Mouse (Mus musculus) cerebellum, adult 18-20 months (tissue): ENCODE results near the gene Dcps.

ENCODE experiments used
- DNase-seq, 2 experiments: peaks; one replicate each; pipeline ENCODE4 v3.0.0; 2021

Dcps gene

DNA sequence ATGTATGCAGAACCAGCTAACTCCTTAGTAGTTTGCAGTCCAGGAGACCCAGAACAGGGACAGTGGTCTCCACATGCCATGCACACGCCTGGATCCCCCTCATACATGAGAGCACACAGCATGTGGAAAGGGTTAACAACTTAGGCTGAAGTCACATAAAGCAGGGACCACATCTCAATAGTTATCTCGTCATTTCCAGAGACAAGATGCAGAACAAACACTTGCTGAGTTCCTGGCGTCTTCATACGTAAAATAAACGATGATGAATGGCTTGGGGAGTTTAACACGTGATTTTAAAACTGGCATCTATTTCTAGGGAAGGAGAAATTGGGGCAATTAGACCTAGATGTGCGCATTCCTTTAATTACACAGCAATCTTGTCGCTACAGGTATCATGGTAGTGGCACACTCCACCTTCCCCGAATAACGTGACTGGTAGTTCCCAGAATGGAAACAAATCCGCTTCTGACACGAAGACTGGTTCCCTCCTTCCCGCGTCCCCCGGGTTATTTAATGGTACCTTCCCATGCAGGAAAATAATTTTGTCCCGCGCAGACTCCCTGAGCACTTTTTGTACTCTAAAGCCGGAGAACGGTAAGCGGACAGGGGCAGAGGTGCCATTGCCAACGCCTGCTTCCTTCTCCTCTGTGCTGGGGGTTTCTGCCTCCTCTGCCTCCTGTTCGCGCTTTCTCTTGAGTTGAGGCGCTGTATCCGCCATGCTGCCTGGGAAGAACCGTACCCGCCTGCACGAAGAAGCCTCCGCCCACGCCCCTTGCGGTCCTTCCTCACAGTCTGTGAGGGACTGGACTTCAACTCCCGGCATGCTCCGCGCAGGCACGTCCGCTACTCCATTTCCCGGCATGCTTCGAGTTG lies at the start of gene Dcps:
Dcps (minus strand) TSS at position 811 of the 873 bp plus-strand sequence.
- peak; percentile 95 to 98 for DNase-seq

DNA sequence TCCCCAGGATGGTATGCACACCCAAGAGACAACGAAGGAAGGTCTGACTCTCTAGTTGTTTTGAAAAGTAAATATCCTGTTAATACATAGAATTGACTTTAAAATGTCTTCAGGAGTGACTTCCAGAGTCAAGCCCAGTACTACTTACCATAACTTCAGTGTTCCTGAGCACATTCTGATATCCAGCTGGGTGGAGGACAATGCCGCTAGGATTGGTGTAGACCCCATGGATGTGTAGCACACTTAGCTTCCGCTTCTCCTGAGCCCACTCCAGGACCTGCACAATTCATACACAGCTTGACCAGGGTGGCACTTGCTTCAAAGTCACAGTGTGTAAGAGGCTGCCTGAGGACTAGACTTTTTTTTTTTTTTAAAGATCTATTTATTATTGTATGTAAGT lies 47.6 kb upstream of the Dcps start:
- DNase-seq = no peak

DNA sequence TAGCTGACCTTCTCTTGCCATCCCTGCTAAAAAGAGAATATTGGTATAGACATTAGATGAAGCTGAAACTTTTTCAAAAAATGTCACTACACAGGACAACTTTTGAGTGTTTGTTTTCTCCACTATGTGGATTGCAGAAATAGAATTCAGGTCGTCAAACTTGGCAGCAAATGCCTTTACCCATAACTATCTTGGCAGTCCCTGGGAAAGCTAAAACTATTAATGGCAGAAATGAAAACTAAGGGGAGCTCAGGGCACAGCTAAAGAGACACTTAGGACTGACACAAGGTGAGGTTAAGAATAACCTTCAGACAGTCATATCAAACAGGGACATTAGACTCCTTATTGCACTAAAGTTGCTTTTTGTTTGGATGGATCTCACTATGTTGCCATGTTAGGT lies 42.1 kb upstream of the Dcps start:
- DNase-seq = no peak

DNA sequence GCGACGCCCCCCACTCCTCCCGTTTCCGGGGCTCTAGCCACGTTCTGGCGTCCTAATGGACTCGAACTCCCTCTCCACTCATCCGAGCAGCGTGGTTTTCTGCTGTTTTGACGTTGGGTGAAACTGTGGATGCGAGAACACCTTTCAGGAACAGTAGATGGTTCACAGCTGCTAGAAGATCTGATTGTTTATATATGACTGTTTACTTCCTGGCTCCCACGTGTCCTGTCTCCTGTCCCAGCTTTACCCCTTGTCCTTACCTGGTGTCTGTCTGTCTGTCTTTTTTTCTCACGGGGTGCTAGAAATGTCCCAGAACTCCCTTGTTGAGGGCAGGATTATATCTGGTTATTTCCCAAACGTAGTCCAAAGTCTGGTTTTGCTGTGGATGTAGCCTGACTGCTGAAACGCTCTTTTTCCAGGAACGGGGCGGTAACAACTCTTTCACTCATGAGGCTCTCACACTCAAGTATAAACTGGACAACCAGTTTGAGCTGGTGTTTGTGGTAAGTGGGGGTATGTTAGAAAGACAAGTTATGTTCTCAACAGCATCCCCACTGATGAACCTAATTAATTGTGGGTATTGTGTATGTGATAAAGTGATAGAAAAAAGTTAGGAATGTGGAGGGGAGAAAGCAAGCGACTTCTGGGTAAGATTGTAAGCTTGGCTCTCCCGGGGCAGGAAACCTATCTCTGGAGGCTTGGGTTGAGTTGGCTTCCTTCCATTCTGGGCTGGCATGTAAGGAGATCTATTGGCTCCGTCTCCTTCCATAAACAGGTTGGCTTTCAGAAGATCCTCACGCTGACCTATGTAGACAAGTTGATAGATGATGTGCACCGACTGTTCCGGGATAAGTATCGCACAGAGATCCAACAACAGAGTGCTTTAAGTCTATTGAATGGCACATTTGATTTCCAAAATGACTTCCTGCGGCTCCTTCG lies 36.0 kb upstream of the Dcps start:
- DNase-seq = peak in 1 of 2 experiments; percentile 16

DNA sequence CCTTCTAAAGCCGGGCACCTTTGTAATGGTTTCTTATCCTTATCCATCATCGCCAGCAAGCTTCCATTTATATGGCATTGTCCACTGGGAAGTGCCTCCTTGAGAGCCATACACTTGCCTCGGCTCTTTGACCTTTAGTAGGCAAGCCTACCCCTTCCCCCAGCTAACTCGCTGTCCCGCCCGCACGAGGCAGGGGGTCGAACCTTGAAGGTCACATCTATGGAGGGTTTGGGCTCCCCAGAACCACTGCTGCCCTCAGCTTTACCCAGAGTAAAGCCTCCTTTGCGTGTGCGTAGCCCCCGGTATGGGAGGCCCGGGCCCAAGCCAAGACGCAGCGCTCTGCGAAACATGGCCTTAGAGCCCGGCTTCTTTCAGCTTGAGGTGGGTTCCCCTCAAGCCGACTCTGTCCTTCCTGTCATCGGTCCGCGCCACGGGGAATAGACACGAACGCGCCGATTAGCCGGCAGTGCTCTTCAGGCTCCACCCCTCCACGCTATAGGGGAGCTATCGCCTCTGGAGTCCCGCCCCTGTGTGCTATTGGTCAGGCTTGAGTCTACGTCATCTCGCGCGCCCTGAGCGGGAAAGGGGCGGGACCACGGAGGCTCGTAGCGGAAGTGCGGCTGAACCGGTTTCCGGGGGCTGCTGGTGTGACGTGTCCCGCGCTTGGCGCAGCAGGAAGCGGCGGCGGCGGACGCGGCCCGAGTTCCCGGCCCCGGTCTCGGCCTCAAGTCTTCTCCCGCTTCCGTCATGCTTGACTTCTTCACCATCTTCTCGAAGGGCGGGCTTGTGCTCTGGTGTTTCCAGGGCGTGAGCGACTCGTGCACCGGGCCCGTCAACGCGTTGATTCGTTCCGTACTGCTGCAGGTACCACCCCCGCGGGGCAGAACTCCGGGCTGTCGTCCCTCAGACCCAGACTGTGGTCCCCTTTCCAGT lies 34.9 kb upstream of the Dcps start, which contains the start of gene Foxred1:
Foxred1 (minus strand) TSS at position 514 of the 933 bp plus-strand sequence.
- DNase-seq = peak; percentile 99

DNA sequence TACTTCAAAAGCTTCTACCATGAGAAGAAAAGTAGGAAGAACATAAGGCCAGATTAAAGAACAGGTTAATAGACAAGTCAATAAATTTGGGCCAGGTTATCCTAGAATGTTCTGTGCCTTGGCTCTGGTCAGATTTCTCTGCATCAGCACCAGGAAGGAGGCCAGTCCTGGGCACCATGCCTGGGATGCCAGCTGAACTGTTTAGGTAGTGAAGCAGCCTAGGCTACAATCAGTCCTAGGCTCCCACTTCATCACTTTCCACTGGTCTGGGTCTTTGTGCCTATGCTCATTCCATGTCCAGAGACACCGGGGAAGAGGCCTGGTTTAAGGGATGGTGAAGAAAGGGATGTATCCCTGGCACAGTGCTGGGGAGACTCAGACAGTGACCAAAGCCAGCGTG lies 28.6 kb upstream of the Dcps start:
- DNase-seq = no peak

DNA sequence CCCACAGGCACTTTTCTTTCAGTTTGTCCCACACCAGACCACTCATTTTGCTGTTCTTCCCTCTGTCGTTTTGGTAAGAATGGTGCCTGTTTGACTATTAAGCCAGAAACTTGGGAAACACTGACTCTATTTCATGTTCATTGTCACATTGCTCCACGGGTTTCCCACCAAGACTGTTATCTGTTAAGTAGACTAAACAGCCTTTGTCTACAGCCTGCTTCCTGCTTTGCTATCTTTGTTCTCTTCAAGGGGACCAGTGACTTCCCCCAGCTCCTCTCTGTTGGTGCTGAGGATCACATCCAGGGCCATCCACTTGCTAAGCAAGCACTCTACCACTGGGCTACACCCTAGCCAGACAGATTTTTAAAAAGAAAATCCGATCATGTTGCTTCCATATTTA lies 27.7 kb upstream of the Dcps start:
- DNase-seq = no peak

DNA sequence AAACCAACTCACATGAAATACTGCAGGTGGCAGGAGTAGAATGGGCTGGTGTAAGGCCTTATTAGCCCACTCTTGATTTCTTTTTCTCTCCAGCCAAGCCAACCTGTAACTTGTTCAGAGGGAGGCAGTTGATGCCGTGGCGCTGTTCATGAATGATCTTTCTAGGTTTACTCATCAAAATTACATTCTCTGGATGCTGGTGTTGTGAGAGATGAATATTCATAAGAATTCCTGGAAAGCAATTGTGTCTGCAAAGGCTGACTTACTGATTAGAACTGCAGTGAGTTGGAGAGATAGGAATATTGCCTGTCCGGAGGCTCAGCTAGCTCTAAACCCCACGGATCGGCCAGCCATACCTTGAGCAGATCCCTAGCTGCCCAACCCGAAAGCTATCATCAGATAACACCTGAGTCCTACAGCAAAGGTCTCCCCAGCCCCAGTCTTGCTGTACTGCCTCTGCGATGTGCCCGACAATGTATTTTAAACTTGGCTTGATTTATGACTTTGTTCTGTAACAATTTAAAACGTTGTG lies 24.7 kb upstream of the Dcps start:
- DNase-seq = no peak

DNA sequence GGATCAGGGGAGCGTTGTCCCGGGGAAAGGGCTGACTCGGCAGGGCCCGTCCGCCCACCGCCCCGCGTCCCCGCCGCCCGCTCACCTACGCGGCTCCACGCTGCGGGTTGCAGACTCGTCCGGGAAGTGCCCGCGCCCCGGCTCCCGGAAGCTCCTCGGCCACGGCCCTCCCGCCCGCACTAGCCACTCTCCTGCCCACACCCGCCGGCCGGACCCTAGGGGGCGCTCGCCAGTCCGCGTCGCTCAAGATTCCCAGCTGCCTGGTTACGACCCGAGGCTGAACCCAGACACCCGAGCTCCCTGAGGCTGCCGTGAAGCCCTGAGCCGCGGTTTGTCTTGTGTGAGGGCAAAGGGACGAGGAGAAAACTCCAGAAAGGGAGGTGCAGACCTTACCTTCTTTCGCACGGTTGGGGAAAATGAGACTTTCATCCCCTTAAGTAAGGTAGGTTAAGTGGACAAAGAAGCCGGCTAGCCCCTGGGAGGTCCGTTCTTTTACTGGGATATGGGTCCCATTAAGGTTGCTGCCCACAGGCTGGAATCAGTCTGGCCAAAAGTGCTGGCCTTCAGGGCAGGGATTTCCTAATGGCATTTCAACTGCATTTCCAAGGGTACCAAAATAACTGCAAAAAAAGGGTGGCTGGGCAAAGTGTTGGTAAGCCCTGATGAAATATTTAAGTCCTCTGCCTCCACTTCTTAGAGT lies 24.1 kb upstream of the Dcps start, which contains the start of the genes Srpr and Tirap:
Srpr (plus strand) TSS at position 404 of the 700 bp plus-strand sequence.
Tirap (minus strand) TSS at position 520 of the 700 bp plus-strand sequence.
- peak; percentile 92 to 95 for DNase-seq

DNA sequence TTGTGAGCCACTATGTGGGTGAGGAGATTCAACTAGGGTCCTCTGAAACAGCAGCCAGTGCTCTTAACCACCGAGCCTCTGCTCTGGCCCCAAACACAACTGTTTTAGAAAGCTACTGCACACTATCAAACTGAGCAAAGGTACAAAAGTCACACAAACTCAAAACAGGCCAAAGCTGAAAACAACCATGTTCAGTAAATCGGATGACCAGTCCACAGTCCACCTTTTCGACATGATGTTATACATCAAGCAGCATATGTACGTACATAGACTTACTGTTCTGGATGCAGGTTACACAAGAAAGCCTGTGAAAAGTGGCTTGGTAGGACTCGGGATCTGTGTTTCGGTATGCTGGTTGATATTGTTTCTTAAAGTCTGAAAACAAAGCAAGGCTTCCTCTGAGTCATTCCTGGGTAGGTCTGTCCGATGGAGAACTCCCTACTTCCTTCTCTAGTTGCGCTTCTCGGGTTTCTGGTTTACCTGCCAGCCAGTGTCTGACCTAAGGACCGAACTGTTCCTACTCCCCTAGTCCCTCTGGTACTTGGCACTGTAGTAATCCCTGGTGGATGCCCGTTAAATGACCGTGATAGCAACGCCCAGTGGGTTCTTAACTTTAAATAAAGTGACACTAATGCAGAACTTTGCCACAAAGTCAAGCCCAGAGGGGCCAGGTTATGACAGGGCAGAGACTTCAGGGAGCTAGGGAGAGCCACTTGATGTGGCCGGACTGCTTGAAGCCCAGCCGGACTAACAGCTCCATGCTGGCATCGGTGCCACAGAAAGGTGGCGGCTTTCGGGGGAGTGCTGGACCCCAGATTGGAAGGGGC lies 23.3 kb upstream of the Dcps start:
- DNase-seq = no peak

DNA sequence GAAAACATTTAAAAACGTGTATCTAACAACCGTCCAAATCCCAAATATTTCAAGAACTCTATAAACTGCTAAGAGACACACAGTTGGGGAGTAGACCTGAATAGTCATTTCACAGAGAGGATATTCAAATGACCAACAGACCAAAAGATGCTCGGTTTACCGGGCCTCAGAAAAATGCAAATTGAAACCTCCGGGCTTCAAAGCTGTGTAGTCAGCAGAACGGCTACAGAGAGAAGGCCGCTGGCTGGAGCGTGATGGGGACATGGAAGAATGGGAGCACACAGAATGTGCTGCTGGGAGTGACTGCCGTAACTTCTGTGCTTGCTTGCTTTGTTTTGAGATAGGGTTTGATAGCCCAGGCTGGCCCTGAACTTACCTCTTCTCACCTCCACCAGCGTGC lies 22.5 kb upstream of the Dcps start:
- DNase-seq = no peak

DNA sequence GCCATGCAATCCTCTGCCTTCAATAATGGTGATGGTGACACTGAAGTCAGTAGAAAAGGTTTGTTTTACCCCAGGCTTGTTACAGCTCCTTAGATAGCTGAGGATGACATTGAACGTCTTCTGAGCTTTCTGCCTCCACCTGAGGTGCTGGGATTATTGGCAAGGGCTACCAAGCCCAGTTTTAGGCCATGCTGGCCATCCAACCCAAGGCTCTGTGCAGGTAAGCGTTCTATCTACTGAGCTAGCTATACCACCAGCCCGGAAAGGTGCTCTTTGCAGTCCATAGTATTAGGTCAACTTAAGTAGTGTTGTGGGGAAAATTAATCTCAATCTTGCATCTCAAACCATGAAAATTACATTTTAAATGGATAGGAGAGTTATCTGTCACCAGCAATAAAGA lies 21.8 kb upstream of the Dcps start:
- no peak for DNase-seq

DNA sequence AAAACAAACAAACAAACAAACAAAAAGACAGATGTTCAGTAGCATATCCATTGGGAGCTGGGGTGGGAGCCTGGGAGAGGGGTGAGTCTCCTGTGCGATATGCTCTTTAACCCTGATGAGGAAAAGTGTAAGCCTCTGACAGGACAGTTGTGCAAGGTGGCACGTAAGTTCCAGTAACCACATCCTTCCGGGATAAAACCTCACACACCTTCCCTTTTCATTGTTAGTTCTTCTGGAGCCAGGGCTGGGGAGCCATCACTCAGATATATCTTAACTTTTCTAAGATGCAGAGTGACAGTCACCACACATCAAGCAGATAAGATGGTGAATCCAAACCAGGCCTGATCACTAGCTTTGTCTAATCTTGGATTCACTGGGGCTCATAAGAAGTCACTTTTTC lies 18.2 kb upstream of the Dcps start:
- no peak for DNase-seq

DNA sequence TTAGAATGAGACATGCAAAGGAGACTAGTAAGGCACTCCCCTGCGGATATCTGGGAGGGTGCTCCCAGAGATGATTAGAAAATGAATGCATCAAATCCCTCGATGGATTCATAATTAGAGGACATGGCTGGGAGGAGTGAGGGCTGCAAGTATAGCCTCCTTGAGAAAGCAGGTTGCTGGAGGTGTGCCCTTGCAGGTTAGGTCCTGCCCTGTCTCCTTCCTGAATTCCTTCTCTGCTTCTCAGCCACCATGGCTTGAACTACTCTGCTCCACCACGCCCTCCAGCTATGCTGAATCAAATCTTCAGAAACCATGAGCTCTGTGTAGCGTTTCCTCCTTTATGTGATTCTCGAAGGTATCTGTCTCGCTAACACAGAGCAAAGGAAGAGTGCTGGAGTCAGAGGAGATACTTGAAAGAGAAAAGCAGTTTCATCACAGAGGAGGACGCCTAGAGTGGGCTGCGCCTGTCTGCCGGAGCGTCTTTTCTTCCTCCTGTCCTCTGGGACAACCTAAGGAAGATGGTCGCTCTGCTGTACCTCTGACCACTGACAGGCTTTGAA lies 17.2 kb upstream of the Dcps start:
- no peak for DNase-seq

DNA sequence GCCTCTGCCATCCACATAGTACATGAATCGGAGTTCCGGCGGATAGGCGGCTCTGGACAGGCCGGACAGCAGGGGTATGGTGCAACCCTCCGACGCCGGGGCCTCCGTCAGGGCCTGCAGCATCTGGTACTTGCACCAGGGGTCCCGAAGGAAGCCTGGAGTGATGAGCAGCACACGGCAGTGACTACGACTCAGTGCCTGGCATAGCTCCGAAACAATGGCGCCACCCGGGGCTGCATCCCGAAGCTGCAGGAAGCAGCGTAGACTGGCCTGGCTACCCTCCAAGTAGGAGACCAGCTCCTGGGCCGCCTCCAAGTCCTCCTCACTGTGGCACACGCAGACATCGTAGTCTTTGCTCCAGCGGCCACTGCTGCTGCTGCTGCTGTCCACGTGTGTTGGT lies 12.8 kb upstream of the Dcps start:
- peak; percentile 42 to 49 for DNase-seq

DNA sequence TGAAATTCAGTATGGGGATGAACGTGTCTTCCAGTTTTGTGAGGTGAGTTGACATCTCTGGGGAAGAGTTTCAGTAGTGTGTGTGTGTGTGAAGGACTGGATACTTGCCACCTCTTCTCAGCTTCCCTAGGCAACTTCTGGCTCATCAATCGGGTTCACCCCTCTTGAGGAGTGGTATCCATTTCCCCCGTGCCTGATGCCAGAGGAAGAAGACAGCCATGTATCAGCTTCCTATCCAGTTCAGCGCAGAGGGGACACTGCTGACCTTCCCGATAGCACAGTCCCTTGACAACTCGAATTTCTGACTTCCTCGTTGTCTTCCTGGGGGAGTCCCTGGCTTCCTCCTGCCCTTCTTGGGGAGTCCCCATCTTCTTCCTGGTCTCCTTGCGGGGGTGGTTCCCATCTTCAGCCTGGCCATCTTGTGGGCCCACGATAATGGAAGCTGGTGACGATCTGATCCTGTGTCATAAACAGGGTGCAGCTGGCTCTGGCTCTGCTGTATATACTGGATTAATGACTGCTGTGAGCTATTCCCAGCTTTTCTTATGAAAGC lies 11.6 kb upstream of the Dcps start:
- DNase-seq = no peak

DNA sequence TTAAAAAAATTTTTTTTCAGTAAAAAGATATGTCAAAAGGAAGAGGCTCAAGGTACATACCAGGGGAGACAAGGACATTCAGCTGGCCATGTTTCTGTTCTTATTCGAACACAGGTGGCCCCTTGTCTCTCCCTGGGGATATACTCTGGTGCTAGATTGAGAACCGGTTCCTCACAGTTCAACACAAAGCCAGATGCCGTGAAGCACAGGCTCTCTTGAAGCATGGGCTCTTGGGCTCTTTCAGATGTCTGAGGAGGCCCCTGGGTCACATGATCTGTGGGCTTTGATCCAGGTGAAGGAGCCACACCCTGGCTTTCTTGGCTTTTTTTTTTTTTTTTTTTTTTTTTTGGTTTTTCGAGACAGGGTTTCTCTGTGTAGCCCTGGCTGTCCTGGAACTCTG lies 10.6 kb upstream of the Dcps start:
- DNase-seq = no peak

DNA sequence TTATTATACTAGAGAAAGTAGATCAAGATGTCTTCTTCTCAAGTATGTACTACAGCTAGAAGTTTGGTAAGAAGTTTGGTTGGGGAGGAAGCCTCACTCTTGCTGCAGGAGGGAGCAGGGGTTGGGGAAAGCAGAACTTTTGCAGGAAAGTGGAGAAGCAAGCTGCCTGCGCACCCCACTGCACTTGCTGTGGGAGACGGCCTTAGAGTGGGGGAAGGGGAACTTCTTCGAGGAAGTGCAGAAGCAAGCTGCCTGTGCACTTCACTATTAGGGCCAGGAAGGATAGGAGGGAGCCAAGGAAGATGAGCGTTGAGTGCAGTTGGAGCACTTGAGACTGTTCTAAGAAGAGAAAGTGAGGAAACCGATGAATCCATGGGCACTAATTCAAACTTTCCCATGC lies 7.5 kb upstream of the Dcps start:
- no peak for DNase-seq

DNA sequence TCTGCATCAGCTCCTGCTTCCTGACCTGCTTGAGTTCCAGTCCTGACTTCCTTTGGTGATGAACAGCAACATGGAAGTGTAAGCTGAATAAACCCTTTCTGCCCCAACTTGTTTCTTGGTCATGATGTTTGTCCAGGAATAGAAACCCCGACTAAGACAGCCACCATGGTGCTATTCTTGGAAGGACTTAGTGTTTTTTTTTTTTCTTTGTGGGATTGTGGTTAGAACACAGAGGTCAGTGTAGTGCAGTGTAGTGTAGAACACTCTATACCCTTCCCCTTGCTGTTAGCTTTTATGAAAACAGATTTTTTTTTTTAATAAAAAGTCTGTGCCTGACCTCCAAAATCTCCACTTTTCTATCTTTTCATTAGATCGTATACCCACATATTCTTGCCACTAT lies 7.0 kb upstream of the Dcps start:
- DNase-seq = no peak

DNA sequence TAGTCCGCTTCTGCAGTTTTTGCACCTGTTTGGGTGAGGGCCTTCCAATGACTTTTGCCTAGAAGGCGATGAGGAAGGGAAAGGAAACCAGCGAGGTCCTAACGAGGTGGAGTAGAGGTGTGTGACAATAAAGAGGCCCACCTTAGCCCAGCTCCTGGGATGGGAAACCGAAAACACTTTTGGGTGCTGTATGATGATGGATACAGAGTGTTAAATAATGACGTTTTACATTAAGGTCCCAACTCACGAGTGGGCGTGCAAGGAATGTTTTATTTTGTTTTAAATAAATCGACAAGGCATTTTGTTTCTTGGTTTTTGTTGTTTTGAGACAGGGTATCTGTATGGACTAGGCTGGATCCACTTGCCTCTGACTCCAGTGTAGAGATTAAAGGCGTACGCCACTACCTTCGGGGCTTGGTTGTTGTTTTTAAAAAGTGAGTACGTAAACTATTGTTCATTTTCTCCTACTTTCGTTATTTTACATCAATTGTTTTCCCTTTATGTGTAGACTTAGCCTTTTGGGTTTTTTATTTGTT lies 331 bp upstream of the Dcps start:
- no peak for DNase-seq
